Mouse (Mus musculus) heart, postnatal 10 days (tissue): ENCODE measurements around the gene Ap2m1. TPM values are rescaled to one million over a fixed set of nuclear protein-coding genes. Genes with fewer than 3 reads are reported as not detected.
A peak's percentile ranks its signal among the peaks of the same experiment; 100 is the strongest.
"Not testable (repeated sequence)": the region's sequence is repeated elsewhere in the genome, so short reads cannot be mapped to it uniquely, and the experiment has no call there.

Experiments
- DNase-seq, 2 experiments: peaks; one replicate each; pipeline ENCODE4 v3.0.0; 2021
- intact Hi-C: fragments of 180-260 bp; cut with DNase I; formaldehyde crosslinking; loops from one replicate; pipeline ENCODE4 v1.15.1; 2025
- total RNA-seq, 2 experiments: library from RNA; stranded (reverse); gene quantifications; 2 replicates each; pipeline ENCODE4 v1.2.3; 2021

Gene Ap2m1
- 100 to 1,000 TPM; 253 to 284 TPM for total RNA-seq

- peak; percentile 96 to 98 for DNase-seq
- intact Hi-C loops, result loop anchor here (1.0 to 5.0 kb wide), 2 partner anchors 19 to 77 kb away; partner anchors contain the start of genes Alg3, Dvl3, Eef1akmt4 and Gm49333
Measured at GRCm38 (mm10) chr16:20535296-20536080, at the start of gene Ap2m1. TSS of gene Ap2m1 (plus strand) at chr16:20535478.

- intact Hi-C loops, result no loop called here
- no peak for DNase-seq
Measured at GRCm38 (mm10) chr16:20486048-20486447, 49.2 kb upstream of the Ap2m1 start.

DNA sequence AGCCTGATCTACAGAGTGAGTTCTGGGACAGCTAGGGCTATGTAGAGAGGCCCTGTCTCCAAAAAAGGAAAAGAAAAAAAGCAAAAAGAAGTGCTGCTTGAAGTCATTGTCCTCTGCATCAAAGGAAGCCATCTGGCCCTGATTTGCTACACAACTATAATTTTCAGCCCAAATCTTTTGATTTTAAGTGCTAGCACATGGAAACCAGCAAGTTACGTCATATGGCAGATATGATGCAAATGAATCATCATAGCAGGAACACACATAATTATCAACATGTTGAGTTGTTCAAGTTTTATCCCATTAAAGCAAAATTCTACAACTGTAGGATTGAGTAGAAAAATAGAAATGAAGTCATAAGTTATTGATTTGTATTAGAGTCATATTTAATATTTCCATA, 47.1 kb upstream of the Ap2m1 start:
- DNase-seq, result no peak
- intact Hi-C loops, result no loop called here

DNA sequence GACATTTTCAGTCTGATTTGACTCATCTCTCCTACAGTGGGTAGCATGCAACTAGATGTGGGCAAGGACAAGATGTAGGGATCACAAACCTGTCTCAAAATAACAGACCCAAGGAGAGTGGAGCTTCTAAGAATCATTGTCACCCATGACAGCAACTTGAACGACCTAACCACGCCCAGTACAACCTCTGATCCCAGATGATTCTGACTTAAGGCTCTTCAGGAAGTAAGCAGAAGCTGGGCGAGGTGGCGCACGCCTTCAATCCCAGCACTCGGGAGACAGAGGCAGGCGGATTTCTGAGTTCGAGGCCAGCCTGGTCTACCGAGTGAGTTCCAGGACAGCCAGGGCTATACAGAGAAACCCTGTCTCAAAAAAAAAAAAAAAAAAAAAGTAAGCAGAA, 46.5 kb upstream of the Ap2m1 start:
- intact Hi-C loops, DNase-seq: not testable (repeated sequence)

- intact Hi-C loops, result no loop called here
- no peak for DNase-seq
Measured at GRCm38 (mm10) chr16:20489233-20489632, 46.0 kb upstream of the Ap2m1 start.

GRCm38 (mm10) chr16:20490581-20490980, 44.7 kb upstream of the Ap2m1 start:
- DNase-seq, result peak; percentile 47 to 54
- intact Hi-C loops, result loop anchor here (5.0 to 10.0 kb wide), 2 partner anchors 63 to 276 kb away; partner anchors contain the start of gene Abcc5

DNA sequence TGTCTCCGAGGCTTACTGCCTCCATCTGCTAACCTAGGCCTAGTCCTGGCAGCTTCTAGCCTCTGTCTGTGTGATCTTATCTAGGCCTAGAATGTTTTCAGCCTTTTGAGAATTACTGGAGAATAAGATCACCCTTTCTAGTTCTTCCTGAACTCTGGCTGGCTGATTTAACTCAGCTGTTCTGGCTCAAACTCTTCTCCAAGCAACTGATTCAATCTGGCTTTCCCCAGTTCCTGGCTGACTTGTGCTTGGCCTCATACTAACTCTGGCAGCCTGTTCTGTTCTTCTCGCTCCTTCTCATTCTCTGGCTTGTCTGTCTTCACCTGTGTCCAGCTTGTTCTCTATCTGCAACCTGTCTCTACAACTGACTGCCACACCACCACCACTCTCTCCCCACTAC, 44.0 kb upstream of the Ap2m1 start:
- DNase-seq, result peak; percentile 61 to 63
- intact Hi-C loops, result loop anchor here (5.0 to 10.0 kb wide), 2 partner anchors 64 to 276 kb away; partner anchors contain the start of gene Abcc5

GRCm38 (mm10) chr16:20493452-20493851, 41.8 kb upstream of the Ap2m1 start:
- no peak for DNase-seq
- intact Hi-C loops, result loop anchor here (5.0 to 10.0 kb wide), 2 partner anchors 66 to 279 kb away; partner anchors contain the start of gene Abcc5

- intact Hi-C loops, result loop anchor here (1.0 to 10.0 kb wide), 4 partner anchors 125 to 282 kb away; partner anchors contain the start of gene Camk2n2
Measured at GRCm38 (mm10) chr16:20496671-20497600, 38.3 kb upstream of the Ap2m1 start.

GRCm38 (mm10) chr16:20497980-20498676, 37.1 kb upstream of the Ap2m1 start:
- intact Hi-C loops, result loop anchor here (2.0 to 10.0 kb wide), 4 partner anchors 19 to 283 kb away; partner anchors contain the start of genes Camk2n2 and Dvl3
- DNase-seq, result no peak

More at GRCm38 (mm10) chr16:20496671-20497600, 38.3 kb upstream of the Ap2m1 start:
- DNase-seq, result peak; percentile 77 to 80

GRCm38 (mm10) chr16:20498677-20499475, 36.4 kb upstream of the Ap2m1 start, which contains the start of gene Eif2b5:
TSS of gene Eif2b5 (plus strand) at chr16:20498817.
- intact Hi-C loops, result loop anchor here (2.0 to 10.0 kb wide), 4 partner anchors 18 to 284 kb away; partner anchors contain the start of genes Camk2n2 and Dvl3

GRCm38 (mm10) chr16:20506000-20506399, 29.3 kb upstream of the Ap2m1 start:
- intact Hi-C loops, result loop anchor here (5.0 kb wide), 1 partner anchor 41 kb away; the partner anchor contains the start of gene Abcf3
- DNase-seq, result no peak

More at GRCm38 (mm10) chr16:20498677-20499475, 36.4 kb upstream of the Ap2m1 start, which contains the start of gene Eif2b5:
- DNase-seq, result peak; percentile 97

GRCm38 (mm10) chr16:20509349-20509748, 25.9 kb upstream of the Ap2m1 start:
- DNase-seq, result peak; percentile 14 to 37
- intact Hi-C loops, result loop anchor here (1.0 to 5.0 kb wide), 2 partner anchors 38 to 133 kb away; partner anchors contain the start of gene Abcf3

DNA sequence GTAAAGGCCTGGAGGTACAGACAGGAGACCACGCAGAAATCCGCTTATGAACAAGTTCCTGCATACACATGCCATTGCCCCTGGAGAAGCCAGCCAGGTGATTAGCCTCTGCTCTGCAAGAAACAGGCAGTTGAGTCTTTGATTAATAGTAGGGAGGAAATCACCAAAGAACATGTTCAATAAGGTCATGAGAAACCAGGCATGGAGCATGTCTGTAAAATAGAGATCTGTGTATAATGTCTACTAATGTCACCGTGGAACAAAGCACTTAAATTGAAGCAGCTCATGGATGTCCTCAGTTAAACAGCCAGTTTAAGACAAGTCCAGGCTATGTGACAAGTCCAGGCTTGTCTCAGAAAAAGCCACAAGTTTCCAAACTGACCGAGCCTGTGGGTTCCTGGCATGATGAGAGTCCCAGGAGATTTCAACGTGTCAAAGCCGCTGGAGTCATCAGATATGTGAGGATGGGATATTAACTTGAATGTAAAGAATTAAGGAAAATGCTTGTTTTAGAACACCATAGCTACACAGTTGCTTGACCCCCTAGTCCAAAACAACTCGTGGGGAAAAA, 23.9 kb upstream of the Ap2m1 start:
- intact Hi-C loops, result no loop called here
- no peak for DNase-seq

DNA sequence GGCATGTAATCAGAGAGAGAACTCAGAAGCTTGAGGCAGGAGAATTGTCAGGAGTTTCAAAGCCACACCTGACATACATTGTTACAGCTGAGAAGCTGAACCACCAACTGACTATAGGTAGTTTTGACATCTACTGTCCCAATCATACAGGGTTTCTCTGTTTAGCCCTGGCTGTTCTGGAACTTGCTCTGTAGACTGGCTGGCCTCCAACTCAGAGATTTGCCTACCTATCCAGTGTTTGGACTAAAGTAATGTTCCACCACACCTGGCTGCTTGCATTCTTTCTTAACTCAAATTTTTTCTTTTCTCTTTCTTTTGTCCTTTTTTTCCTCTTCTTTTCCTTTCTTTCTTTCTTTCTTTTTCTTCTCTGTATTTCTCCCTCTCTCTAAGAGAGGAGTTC, 19.2 kb upstream of the Ap2m1 start:
- intact Hi-C loops, result loop anchor here (1.0 to 5.0 kb wide), 3 partner anchors 17 to 96 kb away; partner anchors contain the start of genes Alg3, Ap2m1, Eef1akmt4 and Eif2b5
- no peak for DNase-seq

- DNase-seq, result peak; percentile 93 to 95
- intact Hi-C loops, result loop anchor here (1.0 to 5.0 kb wide), 3 partner anchors 18 to 96 kb away; partner anchors contain the start of genes Alg3, Ap2m1, Eef1akmt4 and Eif2b5
Measured at GRCm38 (mm10) chr16:20516726-20517201, 18.5 kb upstream of the Ap2m1 start, which contains the start of gene Dvl3. TSS of gene Dvl3 (plus strand) at chr16:20516982.

GRCm38 (mm10) chr16:20517216-20517615, 18.1 kb upstream of the Ap2m1 start:
- peak in 1 of 2 experiments; percentile 55 for DNase-seq
- intact Hi-C loops, result loop anchor here (2.0 to 5.0 kb wide), 2 partner anchors 18 to 95 kb away; partner anchors contain the start of genes Alg3, Eef1akmt4, Eif2b5 and Gm49333
